Mouse (Mus musculus) heart, embryonic 10.5 days (tissue): ENCODE measurements around the gene Ephb4. TPM values are rescaled to one million over a fixed set of nuclear protein-coding genes. Genes with fewer than 3 reads are reported as not detected.

Source experiments
- DNase-seq: peaks from one replicate; pipeline ENCODE4 v3.0.0-alpha.2; 2017; ENCODE audit warnings: low spot score
- H3K27ac ChIP-seq: fragments of 300-500 bp; sonication (generic); 2 replicates; pipeline ENCODE4 v1.5.1; 2016; ENCODE audit warnings: mild to moderate bottlenecking
- H3K27me3 ChIP-seq: fragments of 300-500 bp; sonication (generic); 2 replicates; pipeline ENCODE4 v1.6.1; 2016; ENCODE audit warnings: mild to moderate bottlenecking; ENCODE audit not compliant: poor library complexity, insufficient read depth, severe bottlenecking
- H3K36me3 ChIP-seq: fragments of 300-500 bp; sonication (generic); 2 replicates; pipeline ENCODE4 v1.6.1; 2016; ENCODE audit warnings: mild to moderate bottlenecking, moderate library complexity
- H3K4me1 ChIP-seq: fragments of 300-500 bp; sonication (generic); 2 replicates; pipeline ENCODE4 v1.6.1; 2016; ENCODE audit warnings: mild to moderate bottlenecking
- H3K4me3 ChIP-seq: fragments of 300-500 bp; sonication (generic); 2 replicates; pipeline ENCODE4 v1.5.1; 2016; ENCODE audit warnings: mild to moderate bottlenecking, moderate library complexity
- H3K9me3 ChIP-seq: fragments of 300-500 bp; sonication (generic); 2 replicates; pipeline ENCODE4 v1.6.1; 2016; ENCODE audit warnings: mild to moderate bottlenecking, moderate library complexity
- WGBS: fragments of 180-500 bp; shearing (Covaris S2); methylation state at CpG from one replicate; pipeline ENCODE4 v1.1.7; 2016; 5-methylcytosine and 5-hydroxymethylcytosine counted together
- polyA plus RNA-seq: library from polyadenylated mRNA; unstranded; fragments of >200 nt; fragmentation: Nextera tagmentation; extraction: Ambion mirVana; gene quantifications from 2 replicates; pipeline ENCODE4 v1.2.1, GENCODE M21; 2016

Gene Ephb4
- polyA plus RNA-seq, 1 experiment from 2014 or later: 42.5 TPM

GRCm38 (mm10) chr5:137315084-137315903, 34.6 kb upstream of the Ephb4 start:
- Histone ChIP-seq H3K9me3 (no peaks in the 10 kb centered on the region), H3K4me1 (peaks cover 46% of the 10 kb centered on the region), H3K27me3 (no peaks in the 10 kb centered on the region), H3K4me3 (peak overlapping the region; percentile 72), H3K27ac (peak overlapping the region; percentile 93), H3K36me3 (peaks cover 50% of the 10 kb centered on the region)
- WGBS: 43% methylated on average over 30 of the region's 30 CpGs
- DNase-seq: no peak

DNA sequence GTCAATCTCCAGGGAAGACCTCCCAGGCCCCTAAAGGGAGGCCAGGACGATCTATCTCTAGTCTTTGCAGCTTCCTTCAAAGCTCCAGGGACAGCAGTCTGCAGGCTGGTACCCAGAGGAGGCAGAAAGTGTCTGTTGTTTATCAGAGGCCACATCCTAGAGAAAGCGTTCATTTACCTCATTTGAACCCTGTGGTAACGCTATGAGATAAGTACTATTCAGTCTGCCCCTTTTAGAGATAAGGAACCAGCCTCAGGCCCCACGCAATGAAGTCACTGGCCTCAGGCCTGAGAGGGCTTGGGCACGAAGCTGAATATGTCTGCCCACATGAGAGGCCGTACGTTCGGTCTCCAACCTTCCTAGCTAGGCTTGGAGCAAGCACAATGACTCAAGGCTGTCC, 32.5 kb upstream of the Ephb4 start:
- no peaks in the 10 kb centered on the region for H3K27me3 ChIP-seq
- H3K36me3 ChIP-seq: peaks cover 50% of the 10 kb centered on the region
- no peak overlapping the region for H3K27ac ChIP-seq
- no peaks in the 10 kb centered on the region for H3K9me3 ChIP-seq
- WGBS: 54% methylated on average over 8 of the region's 8 CpGs
- DNase-seq: no peak
- H3K4me1 ChIP-seq: peaks cover 33% of the 10 kb centered on the region
- H3K4me3 ChIP-seq: no peak overlapping the region

DNA sequence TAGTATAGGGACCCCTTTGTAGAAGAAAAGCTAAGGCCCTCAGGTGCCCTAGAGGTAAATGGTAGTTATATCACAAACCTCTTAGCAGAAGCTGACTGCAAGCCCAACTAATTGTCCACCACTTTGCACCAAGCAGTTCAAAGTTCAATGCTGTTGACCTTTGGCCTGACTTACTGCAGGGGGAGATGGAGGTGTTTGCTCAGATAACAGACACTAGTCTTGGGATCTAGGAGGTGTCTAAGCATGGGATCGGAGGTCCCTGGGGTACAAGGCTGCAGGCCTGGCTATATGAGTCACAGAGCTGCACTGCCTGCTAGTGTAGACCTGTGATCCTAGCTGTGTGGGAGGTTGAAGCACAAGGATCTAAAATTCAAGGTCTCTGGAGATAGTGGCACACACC, 31.3 kb upstream of the Ephb4 start:
- no peak overlapping the region for H3K4me3 ChIP-seq
- no peaks in the 10 kb centered on the region for H3K27me3 ChIP-seq
- H3K9me3 ChIP-seq: no peaks in the 10 kb centered on the region
- H3K4me1 ChIP-seq: peaks cover 20% of the 10 kb centered on the region
- peaks cover 47% of the 10 kb centered on the region for H3K36me3 ChIP-seq
- DNase-seq: no peak
- WGBS: 87% methylated on average over 1 of the region's 1 CpGs
- H3K27ac ChIP-seq: no peak overlapping the region

DNA sequence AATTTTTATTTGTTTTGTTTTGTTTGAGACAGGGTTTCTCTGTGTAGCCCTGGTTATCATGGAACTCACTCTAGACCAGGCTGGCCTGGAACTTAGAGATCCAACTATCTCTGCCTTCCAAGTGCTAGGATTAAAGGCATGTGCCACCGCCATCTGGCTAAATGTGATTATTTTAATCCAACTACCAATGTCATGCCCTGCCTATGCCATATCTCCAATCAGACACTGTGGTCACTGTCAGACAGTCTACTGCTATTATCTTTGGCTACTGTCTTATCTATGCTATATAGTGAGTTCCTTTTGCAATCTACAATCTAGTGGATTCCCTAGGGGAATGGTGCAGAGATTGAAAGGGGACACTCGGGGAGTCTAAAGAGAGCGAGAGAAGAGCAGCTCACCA, 28.9 kb upstream of the Ephb4 start:
- Histone ChIP-seq H3K9me3 (no peaks in the 10 kb centered on the region), H3K4me1 (no peaks in the 10 kb centered on the region), H3K27ac (no peak overlapping the region), H3K36me3 (peaks cover 56% of the 10 kb centered on the region), H3K4me3 (no peak overlapping the region), H3K27me3 (no peaks in the 10 kb centered on the region)
- 79% methylated on average over 3 of the region's 3 CpGs for WGBS
- DNase-seq: no peak

DNA sequence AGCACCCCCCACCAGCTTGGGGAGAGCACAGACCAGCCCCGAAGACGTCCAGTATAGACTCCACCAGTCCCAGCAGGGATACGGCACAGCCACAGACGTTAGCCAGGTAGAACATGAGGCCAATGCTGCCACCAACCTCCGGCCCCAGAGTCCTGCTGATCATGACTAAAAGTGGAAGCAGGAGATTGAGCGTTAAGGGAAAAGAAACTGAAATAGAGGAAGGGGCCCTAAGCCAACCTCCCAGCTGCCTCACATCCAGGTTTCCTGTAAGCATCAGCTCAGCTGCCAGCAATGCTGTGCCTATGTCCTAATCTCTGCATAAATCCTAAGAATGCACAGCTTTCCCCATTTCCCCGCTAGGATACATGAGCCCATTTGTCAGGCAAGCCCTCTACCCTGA, 19.0 kb upstream of the Ephb4 start:
- Histone ChIP-seq H3K4me1 (peaks cover 14% of the 10 kb centered on the region), H3K9me3 (no peaks in the 10 kb centered on the region), H3K27me3 (no peaks in the 10 kb centered on the region), H3K36me3 (peaks cover 16% of the 10 kb centered on the region; the same call in 1 of the 2 replicates), H3K4me3 (no peak overlapping the region), H3K27ac (no peak overlapping the region)
- WGBS: 82% methylated on average over 7 of the region's 7 CpGs
- no peak for DNase-seq

- Histone ChIP-seq H3K4me1 (peaks cover 28% of the 10 kb centered on the region), H3K36me3 (peaks cover 3% of the 10 kb centered on the region; the same call in 1 of the 2 replicates), H3K4me3 (peak overlapping the region; percentile 79), H3K27ac (peak overlapping the region; percentile 86), H3K9me3 (no peaks in the 10 kb centered on the region), H3K27me3 (no peaks in the 10 kb centered on the region)
- WGBS: 21% methylated on average over 15 of the region's 15 CpGs
- peak; percentile 82 for DNase-seq
Measured at GRCm38 (mm10) chr5:137332857-137333511, 16.9 kb upstream of the Ephb4 start.

DNA sequence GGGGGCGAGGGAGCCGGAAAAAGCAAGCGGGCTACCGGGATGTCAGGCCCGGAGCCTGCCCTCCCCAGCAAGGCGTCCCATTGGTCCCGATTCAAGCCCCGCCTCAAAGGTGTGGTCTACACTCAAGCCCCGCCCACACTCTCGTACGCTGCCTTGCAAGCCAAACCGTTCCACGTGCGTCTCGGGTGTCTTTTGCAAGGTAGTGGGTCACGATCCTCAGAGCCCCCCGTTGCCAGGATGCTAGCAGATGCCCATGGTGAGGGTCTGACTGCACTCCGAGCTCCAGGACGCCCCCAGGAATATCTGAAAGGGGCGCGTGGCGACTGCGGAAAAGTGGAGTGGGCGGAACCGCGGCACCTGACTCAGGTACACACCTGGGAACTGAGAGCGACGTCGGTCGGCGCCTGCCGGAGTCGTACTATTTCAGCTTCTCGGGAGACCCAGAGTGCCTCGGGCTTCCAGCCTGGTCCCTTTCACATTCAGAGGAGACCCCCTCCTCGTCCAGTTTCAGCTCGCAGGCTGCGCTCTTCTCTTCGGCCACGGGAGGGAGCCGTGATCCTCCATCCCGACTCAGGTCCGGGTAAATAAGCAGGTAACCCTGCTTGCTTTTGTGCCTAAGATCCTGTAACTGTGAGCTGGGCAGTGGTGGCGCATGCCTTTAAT, 16.3 kb upstream of the Ephb4 start, which contains the start of gene Slc12a9:
Slc12a9 (minus strand) TSS at position 86 of the 663 bp plus-strand sequence.
- DNase-seq: peak; percentile 97
- Histone ChIP-seq H3K27ac (peak within 1 kb of the TSS; percentile 86), H3K9me3 (no peaks in the 10 kb centered on the region), H3K27me3 (no peaks in the 10 kb centered on the region), H3K4me1 (peaks cover 30% of the 10 kb centered on the region), H3K4me3 (peak within 1 kb of the TSS; percentile 79), H3K36me3 (no peaks in the 10 kb centered on the region)
- under 1% methylated on average over 44 of the region's 44 CpGs for WGBS

GRCm38 (mm10) chr5:137334317-137334716, 15.6 kb upstream of the Ephb4 start:
- H3K9me3 ChIP-seq: no peaks in the 10 kb centered on the region
- no peak for DNase-seq
- WGBS: 50% methylated on average over 10 of the region's 10 CpGs
- no peaks in the 10 kb centered on the region for H3K36me3 ChIP-seq
- peaks cover 36% of the 10 kb centered on the region for H3K4me1 ChIP-seq
- H3K4me3 ChIP-seq: peak overlapping the region; percentile 79
- H3K27me3 ChIP-seq: no peaks in the 10 kb centered on the region
- H3K27ac ChIP-seq: no peak overlapping the region

DNA sequence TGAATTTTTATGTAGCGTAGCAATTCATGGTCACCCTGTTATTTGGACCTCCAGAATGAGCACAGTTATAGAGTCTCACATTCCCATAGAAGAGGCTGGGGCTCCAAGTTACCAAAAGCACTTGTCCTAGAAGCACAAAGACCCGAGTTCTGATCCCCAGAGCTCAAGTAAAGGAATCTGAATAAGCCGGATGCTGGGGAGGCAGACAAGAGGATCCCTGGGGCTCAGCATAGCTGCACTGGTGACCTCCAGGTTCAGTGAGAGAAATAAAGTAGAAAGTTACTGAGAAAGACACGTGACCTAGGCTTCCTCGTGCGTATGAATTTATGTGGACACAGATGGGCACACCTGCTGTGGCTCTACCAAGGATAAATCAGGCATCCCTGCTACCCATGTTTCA, 14.8 kb upstream of the Ephb4 start:
- 77% methylated on average over 6 of the region's 6 CpGs for WGBS

DNA sequence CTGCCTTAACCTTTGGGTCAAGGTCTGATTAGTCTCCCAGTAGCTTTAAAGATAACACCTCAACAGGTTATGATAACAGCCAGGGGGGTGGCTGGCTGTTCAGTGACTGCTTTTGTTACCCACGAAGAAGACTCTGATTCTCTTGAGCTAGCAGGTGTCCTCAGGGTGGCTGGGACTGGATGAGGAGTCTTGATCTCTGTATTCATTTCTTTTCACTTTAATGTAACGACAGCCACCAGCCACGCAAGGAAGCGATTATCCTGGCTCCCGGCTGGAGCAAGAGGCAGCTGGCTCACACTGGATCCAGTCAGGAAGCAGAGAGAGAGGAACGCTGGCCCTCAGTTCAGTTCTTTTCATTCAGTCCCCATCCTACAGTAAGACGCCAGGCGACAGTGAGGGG, 12.7 kb upstream of the Ephb4 start:
- Histone ChIP-seq H3K27ac (peak overlapping the region; percentile 11; the same call in 1 of the 2 replicates), H3K4me3 (no peak overlapping the region), H3K27me3 (no peaks in the 10 kb centered on the region), H3K9me3 (no peaks in the 10 kb centered on the region), H3K36me3 (no peaks in the 10 kb centered on the region), H3K4me1 (peaks cover 43% of the 10 kb centered on the region)
- no peak for DNase-seq
- WGBS: 34% methylated on average over 8 of the region's 8 CpGs

More for the DNA sequence above, 14.8 kb upstream of the Ephb4 start:
- no peaks in the 10 kb centered on the region for H3K36me3 ChIP-seq
- H3K27ac ChIP-seq: no peak overlapping the region
- DNase-seq: no peak
- H3K4me3 ChIP-seq: no peak overlapping the region
- H3K27me3 ChIP-seq: no peaks in the 10 kb centered on the region
- H3K4me1 ChIP-seq: peaks cover 44% of the 10 kb centered on the region
- H3K9me3 ChIP-seq: no peaks in the 10 kb centered on the region

DNA sequence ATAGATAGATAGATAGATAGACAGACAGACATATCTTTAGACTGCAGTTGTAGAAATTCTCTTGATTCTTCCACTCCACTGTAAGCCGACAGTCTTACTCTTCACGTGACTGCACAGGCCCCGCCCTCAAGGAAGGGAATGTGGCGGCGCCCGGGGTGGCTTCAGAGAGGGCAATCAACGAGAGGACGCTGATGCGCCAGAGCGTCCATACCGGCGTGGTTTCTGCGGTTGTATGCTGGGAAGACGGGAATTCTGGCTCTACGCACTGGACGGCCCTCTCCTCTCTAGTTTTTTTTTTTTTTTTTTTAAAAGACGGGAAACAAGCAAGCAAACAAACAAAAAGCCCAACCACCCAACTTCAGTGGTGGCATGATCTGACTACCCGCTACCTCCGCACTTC, 11.7 kb upstream of the Ephb4 start:
- no peaks in the 10 kb centered on the region for H3K27me3 ChIP-seq
- peak overlapping the region; percentile 90 for H3K27ac ChIP-seq
- H3K36me3 ChIP-seq: no peaks in the 10 kb centered on the region
- peak; percentile 94 for DNase-seq
- H3K4me1 ChIP-seq: peaks cover 35% of the 10 kb centered on the region
- under 1% methylated on average over 19 of the region's 19 CpGs for WGBS
- H3K9me3 ChIP-seq: no peaks in the 10 kb centered on the region
- peak overlapping the region; percentile 61 for H3K4me3 ChIP-seq

DNA sequence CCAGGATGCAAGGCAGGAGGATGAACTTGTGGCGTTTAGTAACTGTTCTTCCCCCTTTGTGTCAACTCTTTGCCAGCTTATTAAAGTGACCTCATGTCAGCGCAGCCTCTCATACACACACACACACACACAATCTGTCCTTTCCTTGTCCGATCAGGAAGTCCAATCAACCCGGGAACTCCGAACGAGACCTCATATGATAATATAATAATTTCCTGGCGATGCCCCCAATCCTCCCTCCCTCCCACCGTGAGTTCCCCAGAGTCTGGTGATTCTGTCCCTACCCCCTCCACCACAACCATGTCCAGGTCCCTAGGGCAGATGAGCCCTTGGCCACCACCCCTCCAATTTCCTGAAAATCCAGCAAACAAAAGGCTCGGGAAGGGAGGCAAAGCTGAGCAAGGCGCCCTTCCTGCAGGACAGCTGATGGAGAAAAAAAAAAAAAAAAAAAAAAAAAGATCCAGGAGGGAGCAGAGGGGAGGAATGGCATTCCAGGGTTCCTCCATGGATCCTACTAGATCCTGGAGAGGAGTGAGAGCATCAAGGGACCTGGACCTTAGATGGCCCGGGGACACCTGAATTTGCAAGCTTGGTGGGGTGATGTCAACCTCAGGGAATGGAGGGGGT, 11.1 kb upstream of the Ephb4 start:
- no peak for DNase-seq
- WGBS: 2% methylated on average over 11 of the region's 11 CpGs
- Histone ChIP-seq H3K27me3 (no peaks in the 10 kb centered on the region), H3K36me3 (no peaks in the 10 kb centered on the region), H3K4me3 (peak overlapping the region; percentile 61), H3K4me1 (peaks cover 34% of the 10 kb centered on the region), H3K27ac (peak overlapping the region; percentile 90), H3K9me3 (no peaks in the 10 kb centered on the region)
